In the genomic region with DNA sequence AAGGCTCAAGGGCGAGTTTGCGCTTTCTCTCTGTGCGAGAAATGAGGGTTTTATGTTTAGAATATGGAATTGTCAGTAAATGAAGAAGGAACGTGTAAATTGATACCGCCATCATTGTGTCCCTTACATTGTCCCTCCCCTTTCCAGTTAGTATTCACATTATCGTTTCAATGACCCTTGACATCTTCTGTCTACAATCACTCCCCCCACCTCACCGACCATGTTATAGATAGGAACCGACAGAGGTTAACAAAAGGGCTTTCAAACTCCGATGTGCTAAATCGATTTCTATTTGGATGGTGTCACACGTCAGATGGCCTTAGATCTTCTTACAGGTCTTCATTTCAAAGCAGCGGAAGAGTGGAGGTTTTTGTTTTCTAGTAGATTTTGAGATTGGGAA, we compare ENCODE assay signal across 8 mouse cellular contexts. TPM values are rescaled to one million over a fixed set of nuclear protein-coding genes. Genes with fewer than 3 reads are reported as not detected.
DNase-seq lines count a peak whose midpoint lies in the region; ATAC-seq and TF ChIP-seq lines count a peak whose summit lies in the region.

No protein-coding gene starts in this region.

- peak overlapping the region; percentile 69 for H3ac ChIP-seq in C2C12 (ENCODE audit: control insufficient read depth, insufficient read length, low read depth)

- peaks cover 13% of the 10 kb centered on the region for H3K4me1 ChIP-seq in embryonic facial prominence, embryonic 15.5 days
- peaks cover 2 to 9% of the 10 kb centered on the region in 2 experiments for H3K4me1 ChIP-seq in liver, embryonic 14.5 days (replicated peaks; ENCODE audit: control insufficient read depth in 2 of 2, insufficient read depth in 2 of 2, low read length in 1 of 2)

- H3K27ac ChIP-seq in embryonic facial prominence, embryonic 15.5 days (replicated peaks): peak overlapping the region; percentile 97
- no peak overlapping the region; the same call in 1 of the 2 replicates for H3K27ac ChIP-seq in liver, embryonic 14.5 days

- peak overlapping the region; percentile 47 for H3K4me3 ChIP-seq in C2C12 (ENCODE audit: insufficient read depth, poor library complexity, severe bottlenecking)
- H3K4me3 ChIP-seq in embryonic facial prominence, embryonic 15.5 days (replicated peaks): peak overlapping the region; percentile 74
- peak overlapping the region; percentile 73 to 93 for H3K4me3 ChIP-seq in liver, embryonic 14.5 days (ENCODE audit: insufficient read depth in 1 of 2, low read depth in 2 of 2, low read length in 2 of 2)

- TF ChIP-seq EP300 in liver, embryonic 14.5 days (IDR thresholded peaks at IDR 0.05; ENCODE audit: low read depth): no peak

- peaks cover 49% of the 10 kb centered on the region for H3K79me2 ChIP-seq in C2C12 (ENCODE audit: control insufficient read depth, insufficient read depth)

- H3K79me3 ChIP-seq in C2C12 (ENCODE audit: low read depth): peaks cover 31% of the 10 kb centered on the region

- peak; percentile 26 to 29 for DNase-seq in cerebellum, postnatal 14 days
- no peak for DNase-seq in cerebellum, postnatal 4 days (ENCODE audit: low spot score in 2 of 2)
- no peak for DNase-seq in liver, embryonic 14.5 days (ENCODE audit: low read depth in 3 of 3, low spot score in 3 of 3)
- no peak for DNase-seq in yolk sac, embryonic 10.5 days (ENCODE audit: low spot score)
- DNase-seq in cerebellum, postnatal 36 days: no peak
- DNase-seq in natural killer cell, adult 2 months (ENCODE audit: low spot score in 2 of 2): no peak

- WGBS in embryonic facial prominence, embryonic 15.5 days: 1% methylated on average over 12 of the region's 12 CpGs
- WGBS in liver, embryonic 14.5 days (ENCODE audit: insufficient replicate concordance): 19% methylated on average over 12 of the region's 12 CpGs

- no peak for TF ChIP-seq CTCF in C2C12 (IDR thresholded peaks at IDR 0.05; ENCODE audit: control insufficient read depth, insufficient read depth, insufficient read length)
- no peak for TF ChIP-seq CTCF in liver, embryonic 14.5 days (IDR thresholded peaks at IDR 0.05; ENCODE audit: low read depth)

- no peak for ATAC-seq in embryonic facial prominence, embryonic 15.5 days (ENCODE audit: insufficient number of reproducible peaks, low FRiP score, low TSS enrichment, low read depth)
- no peak for ATAC-seq in liver, embryonic 14.5 days (ENCODE audit: insufficient read depth)

- no peaks in the 10 kb centered on the region for H3K36me3 ChIP-seq in C2C12 (ENCODE audit: control insufficient read depth, insufficient read depth)
- H3K36me3 ChIP-seq in embryonic facial prominence, embryonic 15.5 days: no peaks in the 10 kb centered on the region
- no peaks in the 10 kb centered on the region for H3K36me3 ChIP-seq in liver, embryonic 14.5 days (replicated peaks; ENCODE audit: control insufficient read depth, insufficient read depth, low read depth)

- no peaks in the 10 kb centered on the region for H3K9me3 ChIP-seq in embryonic facial prominence, embryonic 15.5 days (replicated peaks)
- H3K9me3 ChIP-seq in liver, embryonic 14.5 days (ENCODE audit: control insufficient read depth, low read length): no peaks in the 10 kb centered on the region

- peak overlapping the region; percentile 77 for H3K9ac ChIP-seq in embryonic facial prominence, embryonic 15.5 days
- peak overlapping the region; percentile 73 for H3K9ac ChIP-seq in liver, embryonic 14.5 days (replicated peaks)

- no peaks in the 10 kb centered on the region for H3K27me3 ChIP-seq in C2C12 (ENCODE audit: control insufficient read depth, insufficient read depth, insufficient read length)
- no peaks in the 10 kb centered on the region for H3K27me3 ChIP-seq in embryonic facial prominence, embryonic 15.5 days
- H3K27me3 ChIP-seq in liver, embryonic 14.5 days (ENCODE audit: control insufficient read depth, insufficient read depth, low read length): no peaks in the 10 kb centered on the region

- peak overlapping the region; percentile 61 for H3K4me2 ChIP-seq in embryonic facial prominence, embryonic 15.5 days (replicated peaks)
- H3K4me2 ChIP-seq in liver, embryonic 14.5 days (ENCODE audit: low read depth): peak overlapping the region; percentile 73

TF ChIP-seq in C2C12, 6 proteins besides CTCF, POLR2A, EP300 and RAD21:
- no peak for TF ChIP-seq CEBPB (IDR thresholded peaks at IDR 0.05; ENCODE audit: low read depth)
- no peak for TF ChIP-seq MYOG (IDR thresholded peaks at IDR 0.05; ENCODE audit: control insufficient read depth, extremely low read depth, insufficient read length)
- TF ChIP-seq USF1 (IDR thresholded peaks at IDR 0.05; ENCODE audit: low read depth): no peak
- TF ChIP-seq FOSL1 (IDR thresholded peaks at IDR 0.05; ENCODE audit: insufficient read depth, low read length, poor library complexity, severe bottlenecking): no peak
- no peak for TF ChIP-seq MAX (IDR thresholded peaks at IDR 0.05)
- TF ChIP-seq MYOD1 (IDR thresholded peaks at IDR 0.05; ENCODE audit: control insufficient read depth, insufficient read length, low read depth): no peak

RNA-seq across cellular contexts. Expression of a gene that starts 0.8 kb away (rescaled TPM):
- 1.3 TPM for polyA plus RNA-seq in C2C12 (2012; fragmentation: generic; extraction: Trizol)
- polyA plus RNA-seq in embryonic facial prominence, embryonic 15.5 days (2015; fragmentation: Nextera tagmentation; extraction: Ambion mirVana): 37.7 and 38.2 TPM in 2 replicates
- 0.97 and 1.4 TPM in 2 replicates for polyA plus RNA-seq in liver, embryonic 14.5 days (2012; rRNA removed)
- polyA plus RNA-seq in liver, embryonic 14.5 days (2014; fragmentation: Nextera tagmentation; extraction: Ambion mirVana): 3.1 and 4.5 TPM in 2 replicates

RNA-seq across cellular contexts. Expression of a gene that starts 42.8 kb away (rescaled TPM):
- 0.75 TPM for polyA plus RNA-seq in C2C12 (2012; fragmentation: generic; extraction: Trizol)
- polyA plus RNA-seq in embryonic facial prominence, embryonic 15.5 days (2015; fragmentation: Nextera tagmentation; extraction: Ambion mirVana): 3.6 and 4.9 TPM in 2 replicates
- 0.11 and 0.19 TPM in 2 replicates for polyA plus RNA-seq in liver, embryonic 14.5 days (2012; rRNA removed)
- 0.23 and 0.25 TPM in 2 replicates for polyA plus RNA-seq in liver, embryonic 14.5 days (2014; fragmentation: Nextera tagmentation; extraction: Ambion mirVana)

RNA-seq across cellular contexts. Expression of a gene that starts 57.5 kb away (rescaled TPM):
- 31.4 TPM for polyA plus RNA-seq in C2C12 (2012; fragmentation: generic; extraction: Trizol)
- polyA plus RNA-seq in embryonic facial prominence, embryonic 15.5 days (2015; fragmentation: Nextera tagmentation; extraction: Ambion mirVana): 10.1 and 11.3 TPM in 2 replicates
- polyA plus RNA-seq in liver, embryonic 14.5 days (2012; rRNA removed): 3.4 and 3.5 TPM in 2 replicates
- 1.00 and 1.0 TPM in 2 replicates for polyA plus RNA-seq in liver, embryonic 14.5 days (2014; fragmentation: Nextera tagmentation; extraction: Ambion mirVana)

Comparison
In these comparisons a context has a peak if more than half of its experiments do, and no peak if none do; other contexts are left out.
1. DNase-seq: peak in cerebellum, postnatal 14 days (2 of 2); none in cerebellum, postnatal 4 days (0 of 2), liver, embryonic 14.5 days (0 of 3), yolk sac, embryonic 10.5 days (single experiment), cerebellum, postnatal 36 days (0 of 2) and natural killer cell, adult 2 months (0 of 2).
2. Peak in every context shown above with its lines, with median percentiles within 50 percentile points of each other: H3K4me3 ChIP-seq.